ENCODE assay signal across 1 mouse cellular context in the genomic region with DNA sequence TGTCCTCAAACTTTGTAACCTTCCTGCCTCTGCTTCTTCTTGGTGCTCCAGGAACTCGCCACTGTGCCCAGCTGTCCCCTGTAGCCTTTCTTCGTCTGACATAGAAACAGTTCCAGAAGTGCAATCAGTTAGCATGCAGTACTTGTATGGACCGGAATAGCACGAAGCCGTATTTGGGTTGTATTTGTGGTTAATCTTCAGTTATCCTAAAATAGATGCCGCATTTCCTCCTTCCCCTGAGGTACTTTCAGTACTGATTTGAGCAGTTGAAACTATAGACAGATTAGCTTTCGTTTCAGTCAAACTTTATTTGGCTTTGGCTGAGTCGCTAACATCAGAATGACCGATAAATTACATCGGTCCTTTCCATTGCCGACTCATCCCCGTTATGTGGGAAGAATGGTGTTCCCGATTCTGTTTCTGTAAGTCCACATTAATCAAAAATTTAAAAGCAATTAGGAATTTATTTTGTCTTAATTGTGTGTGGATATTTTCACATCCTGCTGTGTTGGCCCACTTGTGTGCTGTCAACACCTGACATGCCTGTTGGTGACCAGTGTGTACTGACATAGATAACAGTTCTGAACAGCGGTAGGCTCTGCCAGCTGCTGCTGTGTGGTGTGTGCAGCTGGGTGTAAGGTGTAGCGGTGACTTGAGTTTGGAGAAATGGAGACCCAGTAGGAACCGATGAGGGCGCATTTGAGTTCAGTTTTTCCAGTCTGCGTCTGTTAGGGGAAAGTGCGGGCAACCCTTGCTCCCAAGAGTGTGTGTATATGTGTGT.
A peak's percentile ranks its signal among the peaks of the same experiment; 100 is the strongest.
TF ChIP-seq lines count a peak whose summit lies in the region.

No protein-coding gene starts in this region.

TF ChIP-seq in CH12.LX, 34 proteins besides CTCF, POLR2A, EP300 and RAD21:
- TF ChIP-seq MEF2A (IDR thresholded peaks at IDR 0.05; ENCODE audit: borderline replicate concordance, low read depth, low read length): peak; percentile 100
- 0 out of 2 replicates have a peak, but pooled peaks have one; percentile 34 for TF ChIP-seq MAZ (IDR thresholded peaks at IDR 0.05; ENCODE audit: low read depth, low read length)
- TF ChIP-seq USF2 (conservative IDR thresholded peaks at IDR 0.05; ENCODE audit: low read depth, low read length): no peak
- no peak for TF ChIP-seq E2F4 (IDR thresholded peaks at IDR 0.05; ENCODE audit: insufficient replicate concordance, low read depth, low read length)
- no peak for TF ChIP-seq MAX (IDR thresholded peaks at IDR 0.05; ENCODE audit: low read length)
- no peak for TF ChIP-seq ELF1 (IDR thresholded peaks at IDR 0.05; ENCODE audit: low read depth, low read length)
- no peak for TF ChIP-seq POLR2AphosphoS2 (IDR thresholded peaks at IDR 0.05; ENCODE audit: low read depth, low read length)
- TF ChIP-seq ZMIZ1 (IDR thresholded peaks at IDR 0.05; ENCODE audit: low read depth, low read length): no peak
- TF ChIP-seq NELFE (IDR thresholded peaks at IDR 0.05; ENCODE audit: low read depth, low read length): no peak
- TF ChIP-seq ETS1 (conservative IDR thresholded peaks at IDR 0.05; ENCODE audit: low read depth, low read length): peak; percentile 96
- no peak for TF ChIP-seq ZKSCAN1 (IDR thresholded peaks at IDR 0.05; ENCODE audit: borderline replicate concordance, low read depth, low read length)
- TF ChIP-seq GABPA (IDR thresholded peaks at IDR 0.05; ENCODE audit: insufficient replicate concordance, low read depth, low read length): no peak
- TF ChIP-seq JUN (IDR thresholded peaks at IDR 0.05; ENCODE audit: insufficient read depth, low read depth, low read length): peak; percentile 89
- no peak for TF ChIP-seq USF1 (IDR thresholded peaks at IDR 0.05; ENCODE audit: low read depth, low read length)
- TF ChIP-seq NRF1 (IDR thresholded peaks at IDR 0.05; ENCODE audit: low read depth, low read length): no peak
- TF ChIP-seq TCF12 (IDR thresholded peaks at IDR 0.05; ENCODE audit: low read depth, low read length): peak; percentile 95
- TF ChIP-seq CHD1 (IDR thresholded peaks at IDR 0.05; ENCODE audit: low read depth, low read length): no peak
- TF ChIP-seq RCOR1 (conservative IDR thresholded peaks at IDR 0.05; ENCODE audit: low read depth, low read length): no peak; the same call in 1 of the 2 replicates
- peak; percentile 47 for TF ChIP-seq MXI1 (IDR thresholded peaks at IDR 0.05; ENCODE audit: low read depth, low read length)
- no peak for TF ChIP-seq UBTF (IDR thresholded peaks at IDR 0.05; ENCODE audit: low read depth, low read length)
- peak; percentile 79 for TF ChIP-seq MAFK (IDR thresholded peaks at IDR 0.05; ENCODE audit: insufficient replicate concordance, low read length)
- no peak for TF ChIP-seq KAT2A (IDR thresholded peaks at IDR 0.05; ENCODE audit: insufficient replicate concordance, low read length)
- TF ChIP-seq TBP (conservative IDR thresholded peaks at IDR 0.05; ENCODE audit: low read depth, low read length): peak; percentile 69
- no peak for TF ChIP-seq MYC (IDR thresholded peaks at IDR 0.05; ENCODE audit: low read depth, low read length)
- TF ChIP-seq BHLHE40 (IDR thresholded peaks at IDR 0.05; ENCODE audit: low read depth, low read length): peak; percentile 91
- TF ChIP-seq ZNF384 (IDR thresholded peaks at IDR 0.05; ENCODE audit: low read depth, low read length): no peak
- TF ChIP-seq CHD2 (IDR thresholded peaks at IDR 0.05; ENCODE audit: low read length): peak; percentile 66
- peak; percentile 99 for TF ChIP-seq IRF4 (IDR thresholded peaks at IDR 0.05; ENCODE audit: low read depth, low read length)
- no peak for TF ChIP-seq PAX5 (IDR thresholded peaks at IDR 0.05; ENCODE audit: low read length)
- no peak for TF ChIP-seq ZC3H11A (IDR thresholded peaks at IDR 0.05; ENCODE audit: low read depth, low read length)
- peak; percentile 92 for TF ChIP-seq JUND (conservative IDR thresholded peaks at IDR 0.05; ENCODE audit: low read depth, low read length)
- no peak for TF ChIP-seq HCFC1 (IDR thresholded peaks at IDR 0.05; ENCODE audit: low read depth, low read length)
- peak; percentile 91 for TF ChIP-seq SIN3A (IDR thresholded peaks at IDR 0.05; ENCODE audit: low read length)
- peak; percentile 33 for TF ChIP-seq SMC3 (IDR thresholded peaks at IDR 0.05; ENCODE audit: low read depth, low read length)
TF ChIP-seq in CH12.LX: peak in this region for 14.
